Mouse (Mus musculus): Measurements from ENCODE around the gene Ell.

The Ell gene

GRCm38 (mm10) chr8:70538633-70539076 lies 602 bp upstream of the Ell start:
- DNase-seq: peak; percentile 100

- no peak for DNase-seq
These were observed 803 bp downstream of the Ell start for GRCm38 (mm10) chr8:70540013-70540506.

- DNase-seq: peak; percentile 49
These were observed 1.3 kb downstream of the Ell start for GRCm38 (mm10) chr8:70540507-70541071.

- DNase-seq: no peak
These were observed 1.8 kb downstream of the Ell start for GRCm38 (mm10) chr8:70541081-70541480.

GRCm38 (mm10) chr8:70544200-70544687 lies 5.0 kb downstream of the Ell start:
- no peak for DNase-seq

- no peak for DNase-seq
These were observed 7.2 kb downstream of the Ell start for GRCm38 (mm10) chr8:70546412-70546811.

GRCm38 (mm10) chr8:70547762-70548161 lies 8.5 kb downstream of the Ell start:
- no peak for DNase-seq

GRCm38 (mm10) chr8:70549412-70550184 lies 10.3 kb downstream of the Ell start:
- no peak for DNase-seq

- no peak for DNase-seq
These were observed 12.4 kb downstream of the Ell start for GRCm38 (mm10) chr8:70551558-70552161.

- DNase-seq: no peak
These were observed 13.6 kb downstream of the Ell start for GRCm38 (mm10) chr8:70552836-70553235.

- peak; percentile 59 for DNase-seq
These were observed 14.5 kb downstream of the Ell start for GRCm38 (mm10) chr8:70553740-70554139.

- DNase-seq: no peak
These were observed 16.0 kb downstream of the Ell start for GRCm38 (mm10) chr8:70555079-70555747.

GRCm38 (mm10) chr8:70558334-70558733 lies 19.1 kb downstream of the Ell start:
- no peak for DNase-seq

GRCm38 (mm10) chr8:70558983-70559382 lies 19.7 kb downstream of the Ell start:
- no peak for DNase-seq

- peak; percentile 61 for DNase-seq
These were observed 20.8 kb downstream of the Ell start for GRCm38 (mm10) chr8:70560096-70560495.

- DNase-seq: no peak
These were observed 21.3 kb downstream of the Ell start for GRCm38 (mm10) chr8:70560564-70560963.

GRCm38 (mm10) chr8:70561357-70561756 lies 22.1 kb downstream of the Ell start:
- no peak for DNase-seq

- no peak for DNase-seq
These were observed 22.7 kb downstream of the Ell start for GRCm38 (mm10) chr8:70561809-70562535.

GRCm38 (mm10) chr8:70562802-70563201 lies 23.5 kb downstream of the Ell start:
- DNase-seq: no peak

- DNase-seq: no peak
These were observed 24.6 kb downstream of the Ell start for GRCm38 (mm10) chr8:70563763-70564387.

GRCm38 (mm10) chr8:70564696-70565235 lies 25.5 kb downstream of the Ell start:
- DNase-seq: no peak

GRCm38 (mm10) chr8:70565561-70565960 lies 26.3 kb downstream of the Ell start:
- DNase-seq: peak; percentile 62
